Mouse (Mus musculus) neural tube, embryonic 11.5 days (tissue): ENCODE measurements around the gene Zbtb16. TPM values are rescaled to one million over a fixed set of nuclear protein-coding genes. Genes with fewer than 3 reads are reported as not detected.

Experiments
- ATAC-seq: fragments of 200-750 bp; cut with Nextera tagmentation; 2 replicates; pipeline ENCODE4 v1.8.0; 2017; ENCODE audit warnings: moderate number of reproducible peaks, mild to moderate bottlenecking, moderate TSS enrichment, moderate library complexity; ENCODE audit not compliant: insufficient read depth, low FRiP score, low TSS enrichment
- DNase-seq: peaks from one replicate; pipeline ENCODE4 v3.0.0-alpha.2; 2015; ENCODE audit warnings: low spot score
- H3K27ac ChIP-seq: fragments of 300-500 bp; sonication (generic); 2 replicates; pipeline ENCODE4 v1.5.1; 2014; ENCODE audit warnings: low read depth, mild to moderate bottlenecking, low read length
- H3K27me3 ChIP-seq: fragments of 300-500 bp; sonication (generic); 2 replicates; pipeline ENCODE4 v1.6.1; 2014; ENCODE audit warnings: mild to moderate bottlenecking, low read length, mixed read lengths; ENCODE audit not compliant: control insufficient read depth, insufficient read depth
- H3K36me3 ChIP-seq: fragments of 300-500 bp; sonication (generic); 2 replicates; pipeline ENCODE4 v1.6.1; 2014; ENCODE audit warnings: mild to moderate bottlenecking, low read length, moderate library complexity, mixed read lengths; ENCODE audit not compliant: control insufficient read depth, insufficient read depth
- H3K4me1 ChIP-seq: fragments of 300-500 bp; sonication (generic); 2 replicates; pipeline ENCODE4 v1.6.1; 2014; ENCODE audit warnings: low read length, mixed read lengths; ENCODE audit not compliant: control insufficient read depth, insufficient read depth
- H3K4me2 ChIP-seq: fragments of 300-500 bp; sonication (generic); 2 replicates; pipeline ENCODE4 v1.6.1; 2014; ENCODE audit warnings: low read depth, mild to moderate bottlenecking, moderate library complexity
- H3K4me3 ChIP-seq: fragments of 300-500 bp; sonication (generic); 2 replicates; pipeline ENCODE4 v1.5.1; 2014; ENCODE audit warnings: low read depth, low read length
- H3K9ac ChIP-seq: fragments of 300-500 bp; sonication (generic); 2 replicates; pipeline ENCODE4 v1.6.1; 2014; ENCODE audit warnings: mild to moderate bottlenecking, low read length
- H3K9me3 ChIP-seq: fragments of 300-500 bp; sonication (generic); 2 replicates; pipeline ENCODE4 v1.6.1; 2016; ENCODE audit warnings: low read length; ENCODE audit not compliant: control insufficient read depth
- WGBS: fragments of 180-500 bp; shearing (Covaris S2); extraction: QIAGEN DNeasy Blood & Tissue Kit; methylation state at CpG from one replicate; pipeline ENCODE4 v1.1.7; 2014; 5-methylcytosine and 5-hydroxymethylcytosine counted together
- polyA plus RNA-seq: library from polyadenylated mRNA; unstranded; fragments of >200 nt; fragmentation: Nextera tagmentation; extraction: Ambion mirVana; gene quantifications from 2 replicates; pipeline ENCODE4 v1.2.1, GENCODE M21; 2014

Gene Zbtb16
- polyA plus RNA-seq, 1 experiment from 2014 or later = 8.0 TPM

DNA sequence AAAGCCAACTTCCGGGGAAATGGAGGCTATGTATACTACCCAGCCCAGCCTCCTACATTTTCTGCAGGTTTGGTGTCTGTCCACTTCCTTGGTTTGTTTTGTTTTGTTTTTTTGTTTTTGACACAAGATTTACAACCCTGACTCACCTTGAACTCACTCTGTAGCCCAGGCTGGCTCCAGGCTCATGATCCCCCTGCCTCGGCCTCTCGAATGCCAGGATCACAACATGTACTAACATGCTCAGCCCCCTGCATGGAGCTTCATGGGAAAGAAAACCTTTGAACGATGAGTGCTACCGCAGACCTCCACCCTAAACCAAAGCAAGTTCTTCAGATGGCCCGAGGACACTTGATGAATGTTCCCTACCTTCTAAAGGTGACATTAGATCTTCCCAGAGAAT lies 86.4 kb downstream of the Zbtb16 start:
- Histone ChIP-seq H3K27ac (no peak overlapping the region), H3K4me2 (no peak overlapping the region), H3K4me1 (no peaks in the 10 kb centered on the region), H3K9me3 (no peaks in the 10 kb centered on the region), H3K36me3 (no peaks in the 10 kb centered on the region), H3K27me3 (no peaks in the 10 kb centered on the region), H3K9ac (no peak overlapping the region), H3K4me3 (no peak overlapping the region)
- WGBS = 89% methylated on average over 6 of the region's 6 CpGs
- no peak for DNase-seq
- ATAC-seq = no peak

- Histone ChIP-seq H3K36me3 (no peaks in the 10 kb centered on the region), H3K4me2 (no peak overlapping the region), H3K27ac (no peak overlapping the region), H3K4me1 (no peaks in the 10 kb centered on the region), H3K4me3 (no peak overlapping the region), H3K9me3 (no peaks in the 10 kb centered on the region), H3K27me3 (no peaks in the 10 kb centered on the region), H3K9ac (no peak overlapping the region)
- WGBS = 65% methylated on average over 4 of the region's 4 CpGs
- DNase-seq (no peak), ATAC-seq (no peak)
Observed at GRCm38 (mm10) chr9:48749168-48749567, 86.9 kb downstream of the Zbtb16 start.

DNA sequence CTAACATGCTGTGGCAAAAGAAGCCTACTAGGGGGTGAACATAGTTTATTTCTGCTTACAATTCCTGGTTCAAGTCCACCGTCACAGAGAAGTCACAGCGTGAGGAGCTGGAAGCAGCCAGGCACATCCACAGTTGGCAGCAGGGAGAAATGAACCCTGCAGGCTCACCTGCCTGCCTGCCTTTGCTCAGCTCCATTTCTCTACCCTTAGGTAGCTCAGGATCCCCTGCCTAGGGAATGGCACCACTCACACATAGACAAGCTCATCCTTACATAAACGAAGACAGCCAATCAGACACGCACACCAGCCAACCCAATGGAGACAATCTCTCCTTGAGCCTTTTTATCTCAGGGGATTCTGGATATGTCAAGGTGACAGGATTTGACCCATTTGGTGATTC lies 87.3 kb downstream of the Zbtb16 start:
- no peak for ATAC-seq

DNA sequence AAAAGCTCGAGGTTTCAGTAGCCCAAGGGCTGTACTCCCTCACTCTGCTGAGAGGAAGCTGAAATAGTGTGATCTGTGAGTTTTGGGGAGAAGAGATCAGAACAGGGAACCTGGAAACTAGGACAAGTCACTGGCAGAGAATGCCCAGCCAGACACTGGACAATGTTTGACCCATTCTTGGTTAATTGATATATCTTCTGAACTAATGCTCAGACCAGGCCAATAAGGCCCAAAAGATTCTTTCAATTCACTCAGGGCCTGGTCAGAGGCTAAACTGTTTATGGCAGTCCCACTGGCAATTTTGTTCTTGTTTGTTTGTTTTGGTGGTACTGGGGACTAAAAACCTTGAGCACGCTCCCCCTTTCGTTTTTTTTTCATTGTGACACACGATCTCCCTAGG lies 87.8 kb downstream of the Zbtb16 start:
- Histone ChIP-seq H3K9ac (no peak overlapping the region), H3K27me3 (no peaks in the 10 kb centered on the region), H3K4me3 (no peak overlapping the region), H3K27ac (no peak overlapping the region), H3K36me3 (no peaks in the 10 kb centered on the region), H3K9me3 (no peaks in the 10 kb centered on the region), H3K4me1 (no peaks in the 10 kb centered on the region), H3K4me2 (no peak overlapping the region)
- ATAC-seq = no peak
- DNase-seq = no peak
- 64% methylated on average over 4 of the region's 4 CpGs for WGBS

More for the DNA sequence above, 87.3 kb downstream of the Zbtb16 start:
- H3K4me3 ChIP-seq = no peak overlapping the region
- no peak overlapping the region for H3K27ac ChIP-seq
- no peak for DNase-seq
- H3K9ac ChIP-seq = no peak overlapping the region
- WGBS = 90% methylated on average over 4 of the region's 4 CpGs
- H3K9me3 ChIP-seq = no peaks in the 10 kb centered on the region
- H3K4me1 ChIP-seq = no peaks in the 10 kb centered on the region
- no peaks in the 10 kb centered on the region for H3K27me3 ChIP-seq
- no peaks in the 10 kb centered on the region for H3K36me3 ChIP-seq
- no peak overlapping the region for H3K4me2 ChIP-seq

- Histone ChIP-seq H3K4me3 (no peak overlapping the region), H3K36me3 (no peaks in the 10 kb centered on the region), H3K27ac (no peak overlapping the region), H3K4me2 (no peak overlapping the region), H3K4me1 (no peaks in the 10 kb centered on the region), H3K9me3 (no peaks in the 10 kb centered on the region), H3K9ac (no peak overlapping the region), H3K27me3 (no peaks in the 10 kb centered on the region)
- 86% methylated on average over 10 of the region's 10 CpGs for WGBS
- DNase-seq (no peak), ATAC-seq (no peak)
Observed at GRCm38 (mm10) chr9:48746506-48746905, 89.5 kb downstream of the Zbtb16 start.

- Histone ChIP-seq H3K4me2 (no peak overlapping the region), H3K36me3 (no peaks in the 10 kb centered on the region), H3K27me3 (no peaks in the 10 kb centered on the region), H3K9me3 (no peaks in the 10 kb centered on the region), H3K4me1 (no peaks in the 10 kb centered on the region), H3K27ac (no peak overlapping the region), H3K9ac (no peak overlapping the region), H3K4me3 (no peak overlapping the region)
- WGBS = 85% methylated on average over 5 of the region's 5 CpGs
- ATAC-seq (no peak), DNase-seq (no peak)
Observed at GRCm38 (mm10) chr9:48745347-48746119, 90.5 kb downstream of the Zbtb16 start.

GRCm38 (mm10) chr9:48744916-48745315 lies 91.1 kb downstream of the Zbtb16 start:
- WGBS = 85% methylated on average over 13 of the region's 13 CpGs
- Histone ChIP-seq H3K9me3 (no peaks in the 10 kb centered on the region), H3K4me3 (no peak overlapping the region), H3K36me3 (no peaks in the 10 kb centered on the region), H3K4me2 (no peak overlapping the region), H3K9ac (no peak overlapping the region), H3K27me3 (no peaks in the 10 kb centered on the region), H3K27ac (no peak overlapping the region), H3K4me1 (peaks cover 5% of the 10 kb centered on the region; the same call in 1 of the 2 replicates)
- no peak for ATAC-seq
- DNase-seq = no peak

GRCm38 (mm10) chr9:48744451-48744850 lies 91.6 kb downstream of the Zbtb16 start:
- Histone ChIP-seq H3K4me3 (no peak overlapping the region), H3K36me3 (no peaks in the 10 kb centered on the region), H3K27me3 (no peaks in the 10 kb centered on the region), H3K4me2 (no peak overlapping the region), H3K27ac (no peak overlapping the region), H3K4me1 (peaks cover 5% of the 10 kb centered on the region; the same call in 1 of the 2 replicates), H3K9ac (no peak overlapping the region), H3K9me3 (no peaks in the 10 kb centered on the region)
- no peak for DNase-seq
- no peak for ATAC-seq
- WGBS = 84% methylated on average over 6 of the region's 6 CpGs
